Mouse (Mus musculus) urinary bladder, postnatal 10 days (tissue): ENCODE measurements around the gene Prokr1.

Experiments
- DNase-seq: peaks from one replicate; pipeline ENCODE4 v3.0.0; 2022; ENCODE audit warnings: low spot score

Gene Prokr1

GRCm38 (mm10) chr6:87567686-87568593 lies 22.6 kb downstream of the Prokr1 start:
- no peak for DNase-seq

- DNase-seq: no peak
Observed at GRCm38 (mm10) chr6:87565166-87565565, 25.4 kb downstream of the Prokr1 start.

GRCm38 (mm10) chr6:87564356-87564755 lies 26.2 kb downstream of the Prokr1 start:
- DNase-seq: no peak

GRCm38 (mm10) chr6:87553724-87554123 lies 36.8 kb downstream of the Prokr1 start:
- no peak for DNase-seq

GRCm38 (mm10) chr6:87552054-87552807 lies 38.3 kb downstream of the Prokr1 start:
- no peak for DNase-seq

GRCm38 (mm10) chr6:87547836-87548235 lies 42.7 kb downstream of the Prokr1 start:
- DNase-seq: no peak

GRCm38 (mm10) chr6:87547431-87547830 lies 43.1 kb downstream of the Prokr1 start:
- no peak for DNase-seq

- no peak for DNase-seq
Observed at GRCm38 (mm10) chr6:87545331-87546217, 45.0 kb downstream of the Prokr1 start.

GRCm38 (mm10) chr6:87542027-87542426 lies 48.5 kb downstream of the Prokr1 start:
- no peak for DNase-seq

GRCm38 (mm10) chr6:87541171-87541571 lies 49.4 kb downstream of the Prokr1 start:
- DNase-seq: no peak

GRCm38 (mm10) chr6:87538376-87539270 lies 51.9 kb downstream of the Prokr1 start:
- DNase-seq: no peak

GRCm38 (mm10) chr6:87537678-87538077 lies 52.9 kb downstream of the Prokr1 start:
- DNase-seq: no peak

GRCm38 (mm10) chr6:87536270-87536669 lies 54.3 kb downstream of the Prokr1 start:
- no peak for DNase-seq

GRCm38 (mm10) chr6:87535651-87536050 lies 54.9 kb downstream of the Prokr1 start:
- no peak for DNase-seq

GRCm38 (mm10) chr6:87534855-87535575 lies 55.5 kb downstream of the Prokr1 start:
- DNase-seq: no peak

- no peak for DNase-seq
Observed at GRCm38 (mm10) chr6:87532953-87533710, 57.4 kb downstream of the Prokr1 start, which contains the start of gene Arhgap25. Gene Arhgap25, minus strand, starts transcription at chr6:87533259.

- no peak for DNase-seq
Observed at GRCm38 (mm10) chr6:87531456-87532015, 59.0 kb downstream of the Prokr1 start.

- DNase-seq: no peak
Observed at GRCm38 (mm10) chr6:87530386-87530785, 60.2 kb downstream of the Prokr1 start.
